Mouse (Mus musculus) forebrain, embryonic 10.5 days (tissue): ENCODE data around the gene Nupr1. TPM values are rescaled to one million over a fixed set of nuclear protein-coding genes. Genes with fewer than 3 reads are reported as not detected.

ENCODE experiments used
- DNase-seq: peaks from one replicate; pipeline ENCODE4 v3.0.0-alpha.2; 2017; ENCODE audit warnings: low spot score; ENCODE audit errors: extremely low spot score
- H3K27ac ChIP-seq: fragments of 300-500 bp; sonication (generic); 2 replicates; pipeline ENCODE4 v1.5.1; 2016; ENCODE audit warnings: mild to moderate bottlenecking
- H3K27me3 ChIP-seq: fragments of 300-500 bp; sonication (generic); 2 replicates; pipeline ENCODE4 v1.6.1; 2016; ENCODE audit warnings: mild to moderate bottlenecking; ENCODE audit not compliant: poor library complexity, severe bottlenecking
- H3K36me3 ChIP-seq: fragments of 300-500 bp; sonication (generic); replicated peaks from 2 replicates; pipeline ENCODE4 v1.6.1; 2016; ENCODE audit warnings: mild to moderate bottlenecking, moderate library complexity
- H3K4me1 ChIP-seq: fragments of 300-500 bp; sonication (generic); 2 replicates; pipeline ENCODE4 v1.6.1; 2016
- H3K4me3 ChIP-seq: fragments of 300-500 bp; sonication (generic); 2 replicates; pipeline ENCODE4 v1.5.1; 2016; ENCODE audit warnings: mild to moderate bottlenecking, moderate library complexity
- H3K9me3 ChIP-seq: fragments of 300-500 bp; sonication (generic); 2 replicates; pipeline ENCODE4 v1.6.1; 2016; ENCODE audit warnings: mild to moderate bottlenecking, moderate library complexity
- WGBS: fragments of 180-500 bp; shearing (Covaris S2); methylation state at CpG from one replicate; pipeline ENCODE4 v1.1.7; 2016; 5-methylcytosine and 5-hydroxymethylcytosine counted together
- microRNA-seq: library from miRNA; unstranded; fragments of <30 nt; microRNA quantifications from one replicate; pipeline ENCODE4, GENCODE M21; 2017
- polyA plus RNA-seq: library from polyadenylated mRNA; unstranded; fragments of >200 nt; fragmentation: Nextera tagmentation; extraction: Ambion mirVana; gene quantifications from 2 replicates; pipeline ENCODE4 v1.2.1, GENCODE M21; 2016

The Nupr1 gene
- polyA plus RNA-seq, 1 experiment from 2014 or later: 2.0 TPM

- peaks cover 53% of the 10 kb centered on the region for H3K27me3 ChIP-seq
- H3K36me3 ChIP-seq: 0 out of 2 replicates have a peak, but pooled peaks cover 7% of the 10 kb centered on the region
- H3K9me3 ChIP-seq: no peaks in the 10 kb centered on the region
- peaks cover 35% of the 10 kb centered on the region for H3K4me1 ChIP-seq
- 77% methylated on average over 8 of the region's 8 CpGs for WGBS
- H3K4me3 ChIP-seq: peak within 1 kb of the TSS; percentile 69
- peak within 1 kb of the TSS; percentile 91 for H3K27ac ChIP-seq
- no peak for DNase-seq
Observed at GRCm38 (mm10) chr7:126584506-126584977, 46.1 kb downstream of the Nupr1 start, which contains the start of gene Apobr. Gene Apobr (plus strand): TSS chr7:126584942.

GRCm38 (mm10) chr7:126583761-126584160, 46.9 kb downstream of the Nupr1 start:
- H3K4me1 ChIP-seq: peaks cover 35% of the 10 kb centered on the region
- no peaks in the 10 kb centered on the region for H3K9me3 ChIP-seq
- peaks cover 11% of the 10 kb centered on the region; the same call in 1 of the 2 replicates for H3K36me3 ChIP-seq
- no peak for DNase-seq
- peak overlapping the region; percentile 91 for H3K27ac ChIP-seq
- WGBS: 57% methylated on average over 6 of the region's 6 CpGs
- peak overlapping the region; percentile 69 for H3K4me3 ChIP-seq
- H3K27me3 ChIP-seq: peaks cover 48% of the 10 kb centered on the region

- 1% methylated on average over 22 of the region's 22 CpGs for WGBS
Observed at GRCm38 (mm10) chr7:126583251-126583709, 47.4 kb downstream of the Nupr1 start.

GRCm38 (mm10) chr7:126582759-126583158, 47.9 kb downstream of the Nupr1 start:
- H3K9me3 ChIP-seq: no peaks in the 10 kb centered on the region
- peak; percentile 53 for DNase-seq
- peak overlapping the region; percentile 69 for H3K4me3 ChIP-seq
- H3K4me1 ChIP-seq: peaks cover 26% of the 10 kb centered on the region
- H3K27me3 ChIP-seq: peaks cover 38% of the 10 kb centered on the region
- WGBS: 2% methylated on average over 20 of the region's 20 CpGs
- H3K36me3 ChIP-seq: peaks cover 17% of the 10 kb centered on the region; the same call in 1 of the 2 replicates
- peak overlapping the region; percentile 91 for H3K27ac ChIP-seq

More at GRCm38 (mm10) chr7:126583251-126583709, 47.4 kb downstream of the Nupr1 start:
- Histone ChIP-seq H3K36me3 (peaks cover 16% of the 10 kb centered on the region; the same call in 1 of the 2 replicates), H3K9me3 (no peaks in the 10 kb centered on the region), H3K27me3 (peaks cover 43% of the 10 kb centered on the region), H3K4me3 (peak overlapping the region; percentile 69), H3K4me1 (peaks cover 31% of the 10 kb centered on the region), H3K27ac (peak overlapping the region; percentile 91)
- peak; percentile 90 for DNase-seq

GRCm38 (mm10) chr7:126581661-126582060, 49.0 kb downstream of the Nupr1 start:
- no peak overlapping the region for H3K4me3 ChIP-seq

GRCm38 (mm10) chr7:126579172-126579571, 51.5 kb downstream of the Nupr1 start:
- no peaks in the 10 kb centered on the region for H3K9me3 ChIP-seq
- H3K4me1 ChIP-seq: peaks cover 19% of the 10 kb centered on the region
- WGBS: 56% methylated on average over 8 of the region's 8 CpGs
- peaks cover 3% of the 10 kb centered on the region; the same call in 1 of the 2 replicates for H3K27me3 ChIP-seq
- no peak overlapping the region for H3K4me3 ChIP-seq
- peaks cover 40% of the 10 kb centered on the region for H3K36me3 ChIP-seq
- H3K27ac ChIP-seq: no peak overlapping the region
- DNase-seq: no peak

More at GRCm38 (mm10) chr7:126581661-126582060, 49.0 kb downstream of the Nupr1 start:
- H3K27ac ChIP-seq: no peak overlapping the region
- peaks cover 28% of the 10 kb centered on the region for H3K27me3 ChIP-seq
- peaks cover 25% of the 10 kb centered on the region for H3K36me3 ChIP-seq
- H3K9me3 ChIP-seq: no peaks in the 10 kb centered on the region
- H3K4me1 ChIP-seq: peaks cover 19% of the 10 kb centered on the region
- 92% methylated on average over 6 of the region's 6 CpGs for WGBS
- DNase-seq: no peak

GRCm38 (mm10) chr7:126576946-126577345, 53.7 kb downstream of the Nupr1 start:
- H3K36me3 ChIP-seq: peaks cover 54% of the 10 kb centered on the region
- DNase-seq: peak; percentile 67
- no peak overlapping the region for H3K27ac ChIP-seq
- H3K4me1 ChIP-seq: peaks cover 4% of the 10 kb centered on the region; the same call in 1 of the 2 replicates
- no peaks in the 10 kb centered on the region for H3K27me3 ChIP-seq
- H3K4me3 ChIP-seq: no peak overlapping the region
- WGBS: 51% methylated on average over 8 of the region's 8 CpGs
- H3K9me3 ChIP-seq: no peaks in the 10 kb centered on the region

Small RNA genes within 50 kb of the gene (microRNA-seq; reads per million reads assigned to microRNA genes)
- gene Mir7059: not detected

Other genes starting within 250 kb of the Nupr1 start
- 2.6 and 2.8 TPM in 2 replicates for gene Nfatc2ip, start 234.1 kb downstream of the Nupr1 start, polyA plus RNA-seq
- 0.07 and 0.14 TPM in 2 replicates for gene Cd19, start 216.0 kb downstream of the Nupr1 start, polyA plus RNA-seq
- gene Rabep2, start 202.1 kb downstream of the Nupr1 start, polyA plus RNA-seq: 24.8 and 25.5 TPM in 2 replicates
- 0.33 TPM in 2 replicates for gene Atp2a1, start 167.8 kb downstream of the Nupr1 start, polyA plus RNA-seq
- 49.2 and 50.8 TPM in 2 replicates for gene Sh2b1, start 155.4 kb downstream of the Nupr1 start, polyA plus RNA-seq
- 180 and 183 TPM in 2 replicates for gene Tufm, start 143.5 kb downstream of the Nupr1 start, polyA plus RNA-seq
- gene Atxn2l, start 127.4 kb downstream of the Nupr1 start, polyA plus RNA-seq: 49.0 and 55.3 TPM in 2 replicates
- 230 and 233 TPM in 2 replicates for gene Eif3c, start 64.5 kb downstream of the Nupr1 start, polyA plus RNA-seq
- 0.67 and 0.79 TPM in 2 replicates for gene Apobr, start 45.9 kb downstream of the Nupr1 start, polyA plus RNA-seq
- gene Cln3, start 45.0 kb downstream of the Nupr1 start, polyA plus RNA-seq: 20.7 and 25.8 TPM in 2 replicates
- gene Il27, start 35.9 kb downstream of the Nupr1 start, polyA plus RNA-seq: not detected in 2 replicates
- gene Sgf29, start 18.4 kb upstream of the Nupr1 start, polyA plus RNA-seq: 61.1 and 64.5 TPM in 2 replicates
- 0.16 and 0.40 TPM in 2 replicates for gene Sult1a1, start 45.6 kb upstream of the Nupr1 start, polyA plus RNA-seq
- 213 and 216 TPM in 2 replicates for gene Bola2, start 64.5 kb upstream of the Nupr1 start, polyA plus RNA-seq
- gene Slx1b, start 64.9 kb upstream of the Nupr1 start, polyA plus RNA-seq: 13.5 and 14.0 TPM in 2 replicates
- 33.6 and 40.3 TPM in 2 replicates for gene Coro1a, start 76.9 kb upstream of the Nupr1 start, polyA plus RNA-seq
- 54.4 and 55.7 TPM in 2 replicates for gene Mapk3, start 128.7 kb upstream of the Nupr1 start, polyA plus RNA-seq
- 0.77 and 0.98 TPM in 2 replicates for gene Gdpd3, start 135.5 kb upstream of the Nupr1 start, polyA plus RNA-seq
- 28.9 and 35.0 TPM in 2 replicates for gene Ypel3, start 146.1 kb upstream of the Nupr1 start, polyA plus RNA-seq
- 0.32 and 0.61 TPM in 2 replicates for gene Tbx6, start 150.6 kb upstream of the Nupr1 start, polyA plus RNA-seq
- gene Ppp4c, start 161.6 kb upstream of the Nupr1 start, polyA plus RNA-seq: 413 and 423 TPM in 2 replicates
- gene Fam57b, start 166.8 kb upstream of the Nupr1 start, polyA plus RNA-seq: 2.6 and 2.9 TPM in 2 replicates
- gene 4930451I11Rik, start 200.8 kb upstream of the Nupr1 start, polyA plus RNA-seq: not detected in 2 replicates
- 9.8 and 10.1 TPM in 2 replicates for gene Doc2a, start 216.6 kb upstream of the Nupr1 start, polyA plus RNA-seq
- gene Hirip3, start 231.1 kb upstream of the Nupr1 start, polyA plus RNA-seq: 57.4 and 65.2 TPM in 2 replicates
- gene Ino80e, start 231.5 kb upstream of the Nupr1 start, polyA plus RNA-seq: 110 and 117 TPM in 2 replicates